10 mouse cellular contexts compared by ENCODE assay signal in genomic region chr9:41378627-41379231, GRCm38 (mm10).
DNase-seq lines count a peak whose midpoint lies in the region; ATAC-seq and TF ChIP-seq lines count a peak whose summit lies in the region.
"Had no signal": no experiment of that assay in that cellular context is flagged by ENCODE, and none has a peak within 500 bp of the region (broad histone marks: within the 10 kb centered on the region; RNA-seq: fewer than 3 reads in every experiment).

No protein-coding gene starts in this region.

- no peaks in the 10 kb centered on the region for H3K36me3 ChIP-seq in limb, embryonic 13.5 days
- H3K36me3 ChIP-seq in thymus, adult 2 months (ENCODE audit: control insufficient read depth, insufficient read depth, low read length) = no peaks in the 10 kb centered on the region
- H3K36me3 ChIP-seq: G1E had no signal

- no peak for TF ChIP-seq CTCF in embryonic fibroblast, embryonic 13.5 days (IDR thresholded peaks at IDR 0.05; ENCODE audit: borderline replicate concordance, insufficient read depth, low read length)
- TF ChIP-seq CTCF in thymus, adult 2 months (IDR thresholded peaks at IDR 0.05; ENCODE audit: borderline replicate concordance, control insufficient read depth, extremely low read depth, insufficient read depth, low read length, poor library complexity) = no peak

- peak overlapping the region; percentile 74 for H3K4me2 ChIP-seq in limb, embryonic 13.5 days (replicated peaks)

- no peak for TF ChIP-seq POLR2A in embryonic fibroblast, embryonic 13.5 days (IDR thresholded peaks at IDR 0.05; ENCODE audit: low read depth, low read length)
- no peak for TF ChIP-seq POLR2A in thymus, adult 2 months (IDR thresholded peaks at IDR 0.05; ENCODE audit: control insufficient read depth, extremely low read depth, insufficient read depth, low read length, poor library complexity)

- WGBS in limb, embryonic 13.5 days = 56% methylated on average over 10 of the region's 10 CpGs
- 92% methylated on average over 10 of the region's 10 CpGs for WGBS in thymus, adult 2 months

- peak overlapping the region; percentile 8; the same call in 1 of the 2 replicates for H3K4me3 ChIP-seq in embryonic fibroblast, embryonic 13.5 days (ENCODE audit: insufficient read depth, low read length)
- H3K4me3 ChIP-seq in limb, embryonic 13.5 days = no peak overlapping the region
- H3K4me3 ChIP-seq in thymus, adult 2 months (ENCODE audit: control insufficient read depth, insufficient read depth, low read length) = no peak overlapping the region

- ATAC-seq in limb, embryonic 13.5 days (ENCODE audit: low FRiP score, low read depth) = no peak
- ATAC-seq: lung, postnatal 0 days had no signal

- peak; percentile 53 for DNase-seq in left cerebral cortex, postnatal 4 days
- DNase-seq in left cerebral cortex, postnatal 10 days (ENCODE audit: extremely low spot score in 1 of 2, low spot score in 2 of 2) = no peak
- peak; percentile 30 for DNase-seq in right cerebral cortex, postnatal 4 days
- no peak for DNase-seq in thymus, adult 2 months
- DNase-seq in left cerebral cortex, postnatal 14 days (ENCODE audit: low spot score in 2 of 2) = no peak
- DNase-seq: gastrocnemius, postnatal 10 days had no signal

- intact Hi-C loops in left cerebral cortex, postnatal 4 days (cut with DNase I) = loop anchor here (5.0 kb wide), 3 partner anchors 84 to 574 kb away; no protein-coding TSS in a partner anchor
- intact Hi-C loops in left cerebral cortex, postnatal 10 days (cut with DNase I) = loop anchor here (5.0 to 10.0 kb wide), 4 partner anchors 69 to 574 kb away; no protein-coding TSS in a partner anchor
- intact Hi-C loops in left cerebral cortex, postnatal 14 days (cut with DNase I) = loop anchor here (2.0 to 5.0 kb wide), 4 partner anchors 68 to 574 kb away; no protein-coding TSS in a partner anchor

- no peaks in the 10 kb centered on the region for H3K9me3 ChIP-seq in limb, embryonic 13.5 days
- H3K9me3 ChIP-seq: G1E had no signal

- H3K9ac ChIP-seq in limb, embryonic 13.5 days = peak overlapping the region; percentile 35

- H3K27me3 ChIP-seq in limb, embryonic 13.5 days = no peaks in the 10 kb centered on the region
- H3K27me3 ChIP-seq in thymus, adult 2 months (ENCODE audit: control insufficient read depth, insufficient read depth, low read length) = no peaks in the 10 kb centered on the region

- H3K4me1 ChIP-seq in embryonic fibroblast, embryonic 13.5 days (ENCODE audit: control insufficient read depth, insufficient read depth, low read length) = peaks cover 35% of the 10 kb centered on the region
- peaks cover 46% of the 10 kb centered on the region for H3K4me1 ChIP-seq in limb, embryonic 13.5 days
- H3K4me1 ChIP-seq in thymus, adult 2 months (replicated peaks; ENCODE audit: control insufficient read depth, insufficient read depth, low read length) = no peaks in the 10 kb centered on the region

- H3K27ac ChIP-seq in embryonic fibroblast, embryonic 13.5 days (ENCODE audit: insufficient read depth, low read length) = peak overlapping the region; percentile 46
- peak overlapping the region; percentile 23; the same call in 1 of the 2 replicates for H3K27ac ChIP-seq in limb, embryonic 13.5 days
- H3K27ac ChIP-seq in thymus, adult 2 months (ENCODE audit: control insufficient read depth, insufficient read depth, low read length) = no peak overlapping the region

Comparison
In these comparisons a context has a peak if more than half of its experiments do, and no peak if none do; other contexts are left out.
1. DNase-seq: peak in left cerebral cortex, postnatal 4 days (single experiment) and right cerebral cortex, postnatal 4 days (single experiment); none in left cerebral cortex, postnatal 10 days (0 of 2), thymus, adult 2 months (single experiment) and left cerebral cortex, postnatal 14 days (0 of 2).